ENCODE assay signal across 25 mouse cellular contexts in the genomic region with DNA sequence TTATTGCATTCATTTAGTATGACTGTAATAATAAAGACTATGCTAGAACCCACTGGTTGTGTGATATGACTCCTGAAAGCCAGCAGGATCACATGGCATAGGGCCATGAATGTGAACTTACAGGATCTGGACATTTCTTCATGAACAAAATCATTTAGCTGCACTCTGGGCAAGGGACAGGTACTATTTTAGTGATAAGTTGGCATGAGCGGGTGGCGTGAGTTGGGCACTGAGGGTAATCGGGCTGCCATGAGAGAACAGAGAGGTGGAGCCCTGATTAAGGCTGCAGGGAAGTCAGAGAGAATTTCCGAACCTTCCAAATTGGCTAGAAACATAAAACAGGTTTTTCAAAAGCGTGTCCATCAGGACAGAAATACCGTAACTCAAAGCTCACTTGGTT. TPM values are rescaled to one million over a fixed set of nuclear protein-coding genes. Genes with fewer than 3 reads are reported as not detected.
DNase-seq lines count a peak whose midpoint lies in the region; TF ChIP-seq lines count a peak whose summit lies in the region.
"Had no signal": no experiment of that assay in that cellular context is flagged by ENCODE, and none has a peak within 500 bp of the region (broad histone marks: within the 10 kb centered on the region; RNA-seq: fewer than 3 reads in every experiment).

No protein-coding gene starts in this region.

- peaks cover 8% of the 10 kb centered on the region for H3K79me2 ChIP-seq in heart, adult 2 months (replicated peaks; ENCODE audit: control insufficient read depth, insufficient read depth, low read length)

- H3K4me3 ChIP-seq in gastrocnemius, adult 2 months = no peak overlapping the region
- no peak overlapping the region for H3K4me3 ChIP-seq in heart, adult 2 months
- no peak overlapping the region for H3K4me3 ChIP-seq in left cerebral cortex, adult 2 months
- H3K4me3 ChIP-seq in brown adipose tissue, adult 24 weeks (ENCODE audit: insufficient read depth, low read depth, low read length) = no peak overlapping the region
- H3K4me3 ChIP-seq: embryonic facial prominence, embryonic 13.5 days; embryonic facial prominence, embryonic 15.5 days; erythroblast, embryonic 14.5 days; forebrain, embryonic 10.5 days; forebrain, embryonic 12.5 days had no signal

- H3K27me3 ChIP-seq in heart, adult 2 months (ENCODE audit: control insufficient read depth, insufficient read depth, low read length) = no peaks in the 10 kb centered on the region
- H3K27me3 ChIP-seq: CH12.LX; embryonic facial prominence, embryonic 15.5 days; Patski had no signal

- 75% methylated on average over 6 of the region's 6 CpGs for WGBS in heart, adult 2 months

- H3K9ac ChIP-seq in heart, adult 2 months (ENCODE audit: low read depth, low read length) = no peak overlapping the region
- H3K9ac ChIP-seq: embryonic facial prominence, embryonic 13.5 days; embryonic facial prominence, embryonic 15.5 days; forebrain, embryonic 12.5 days had no signal

- peaks cover 27% of the 10 kb centered on the region for H3K4me1 ChIP-seq in heart, adult 2 months (ENCODE audit: control insufficient read depth, insufficient read depth, low read length)
- H3K4me1 ChIP-seq in brown adipose tissue, adult 24 weeks (ENCODE audit: control insufficient read depth, insufficient read depth, insufficient read length, low read length) = peaks cover 39% of the 10 kb centered on the region

- no peak for DNase-seq in gastrocnemius, adult 2 months
- no peak for DNase-seq in gastrocnemius, adult 8-10 months (ENCODE audit: low spot score in 2 of 2)
- no peak for DNase-seq in heart, adult 2 months
- no peak for DNase-seq in heart, postnatal 10 days
- no peak for DNase-seq in left cerebral cortex, adult 2 months (ENCODE audit: extremely low spot score in 1 of 2, low spot score in 2 of 2)
- DNase-seq in left cerebral cortex, adult 9 months (ENCODE audit: low spot score in 2 of 2) = no peak
- DNase-seq: adrenal gland, adult 8-10 months; adrenal gland, postnatal 14 days; adrenal gland, postnatal 36 days; B cell, adult 2 months; cerebellum, adult 11 months; cerebellum, adult 8-10 months; cerebellum, adult 9-11 months; cerebellum, postnatal 14 days; cerebellum, postnatal 36 days; embryo, embryonic 11 days had no signal

- TF ChIP-seq POLR2A in heart, adult 2 months (IDR thresholded peaks at IDR 0.05; ENCODE audit: insufficient read depth, low read depth, low read length) = no peak

- H3K27ac ChIP-seq in gastrocnemius, adult 2 months = peak overlapping the region; percentile 16; the same call in 1 of the 2 replicates
- peak overlapping the region; percentile 13; the same call in 1 of the 2 replicates for H3K27ac ChIP-seq in heart, adult 2 months
- H3K27ac ChIP-seq in left cerebral cortex, adult 2 months = peak overlapping the region; percentile 3; the same call in 1 of the 2 replicates
- peak overlapping the region; percentile 43; the same call in 1 of the 2 replicates for H3K27ac ChIP-seq in brown adipose tissue, adult 24 weeks (replicated peaks; ENCODE audit: low read depth, low read length)
- H3K27ac ChIP-seq: embryonic facial prominence, embryonic 13.5 days; embryonic facial prominence, embryonic 15.5 days; forebrain, embryonic 12.5 days had no signal

- peaks cover 8% of the 10 kb centered on the region for H3K36me3 ChIP-seq in heart, adult 2 months (ENCODE audit: control insufficient read depth, insufficient read depth, low read length)
- H3K36me3 ChIP-seq: embryonic facial prominence, embryonic 13.5 days; embryonic facial prominence, embryonic 15.5 days; forebrain, embryonic 10.5 days; forebrain, embryonic 12.5 days; G1E had no signal

- no peak for TF ChIP-seq CTCF in gastrocnemius, adult 2 months (IDR thresholded peaks at IDR 0.05)
- no peak for TF ChIP-seq CTCF in heart, adult 2 months (IDR thresholded peaks at IDR 0.05)
- no peak for TF ChIP-seq CTCF in left cerebral cortex, adult 2 months (IDR thresholded peaks at IDR 0.05)

- intact Hi-C loops in gastrocnemius, adult 2 months (cut with DNase I) = no loop called here
- intact Hi-C loops in heart, adult 2 months (cut with DNase I) = no loop called here
- intact Hi-C loops in heart, postnatal 10 days (cut with DNase I) = no loop called here
- intact Hi-C loops in left cerebral cortex, adult 2 months (cut with DNase I) = no loop called here

- no peak for TF ChIP-seq EP300 in heart, adult 2 months (IDR thresholded peaks at IDR 0.05; ENCODE audit: insufficient read depth, low read depth, low read length)

RNA-seq across cellular contexts. Expression of gene Ablim1, which starts 37.7 kb away (rescaled TPM):
- total RNA-seq in gastrocnemius, adult 2 months (2021) = 10 to 100 TPM; 38.5 to 56.1 TPM
- total RNA-seq in gastrocnemius, adult 8-10 months (2022) = 10 to 100 TPM; 37.8 to 51.1 (median 48.1) TPM
- total RNA-seq in heart, adult 2 months (2021) = 100 to 1,000 TPM; 418 to 454 TPM
- polyA plus RNA-seq in heart, adult 2 months (2012; rRNA removed) = 101 and 165 TPM in 2 replicates
- 100 to 1,000 TPM; 397 to 585 TPM for total RNA-seq in heart, postnatal 10 days (2021)
- 100 to 1,000 TPM; 118 to 124 TPM for total RNA-seq in left cerebral cortex, adult 2 months (2021)
- polyA plus RNA-seq in brown adipose tissue, adult 24 weeks (2012; ENCODE audit: insufficient read depth, insufficient read length, missing spikeins) = 52.5 and 54.2 TPM in 2 replicates
